ENCODE assay signal across 13 mouse cellular contexts in the genomic region with DNA sequence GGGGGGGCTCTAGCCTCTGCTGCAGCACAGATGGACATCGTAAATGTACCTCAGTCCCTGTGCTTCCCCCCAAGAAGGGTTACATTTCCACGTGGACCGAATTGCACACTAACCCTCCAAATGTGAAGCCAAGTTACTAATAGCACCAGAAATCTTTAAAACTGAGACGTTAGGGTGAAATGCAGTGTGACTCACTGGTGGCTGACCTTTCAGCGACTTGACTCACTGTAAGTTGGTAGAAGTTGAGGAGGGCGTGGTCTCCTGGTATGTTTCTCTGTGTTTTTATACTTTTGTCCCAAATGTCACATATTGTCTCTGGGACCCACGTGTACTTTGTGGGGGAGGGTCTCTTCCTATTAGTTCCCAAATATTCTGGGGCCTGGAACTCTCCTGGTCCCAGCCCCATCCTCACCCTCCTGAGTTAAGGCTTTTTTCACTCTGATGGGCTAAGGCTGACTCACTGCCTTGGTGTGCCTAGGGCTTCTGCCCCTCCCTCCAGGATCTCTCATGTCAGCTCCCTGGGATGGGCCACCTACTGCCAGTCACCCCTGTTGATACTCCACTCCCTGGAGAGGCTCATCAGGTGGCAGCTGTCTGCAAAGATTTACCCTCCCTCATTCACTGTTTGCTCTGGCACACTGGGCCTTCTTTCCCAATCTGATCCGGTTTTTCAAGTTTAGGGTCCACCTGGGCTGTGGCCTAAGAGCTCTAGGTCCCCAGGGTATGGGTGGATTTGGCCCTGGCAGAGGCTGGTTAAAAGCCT. TPM values are rescaled to one million over a fixed set of nuclear protein-coding genes. Genes with fewer than 3 reads are reported as not detected.
DNase-seq lines count a peak whose midpoint lies in the region; ATAC-seq lines count a peak whose summit lies in the region.
"Had no signal": no experiment of that assay in that cellular context is flagged by ENCODE, and none has a peak within 500 bp of the region (broad histone marks: within the 10 kb centered on the region; RNA-seq: fewer than 3 reads in every experiment).

No protein-coding gene starts in this region.

- 83% methylated on average over 8 of the region's 8 CpGs for WGBS in midbrain, embryonic 11.5 days
- 85% methylated on average over 8 of the region's 8 CpGs for WGBS in midbrain, embryonic 16.5 days
- WGBS in embryonic facial prominence, embryonic 15.5 days = 65% methylated on average over 8 of the region's 8 CpGs

- H3K9ac ChIP-seq in midbrain, embryonic 11.5 days (ENCODE audit: low read length) = no peak overlapping the region
- no peak overlapping the region for H3K9ac ChIP-seq in midbrain, embryonic 16.5 days (ENCODE audit: low read depth, low read length)
- no peak overlapping the region for H3K9ac ChIP-seq in embryonic facial prominence, embryonic 15.5 days

- H3K4me1 ChIP-seq in midbrain, embryonic 11.5 days (ENCODE audit: control insufficient read depth, insufficient read depth, low read length) = no peaks in the 10 kb centered on the region
- H3K4me1 ChIP-seq in midbrain, embryonic 16.5 days (ENCODE audit: control insufficient read depth, insufficient read depth, low read length) = peaks cover under 1% of the 10 kb centered on the region; the same call in 1 of the 2 replicates
- H3K4me1 ChIP-seq in embryonic facial prominence, embryonic 15.5 days = no peaks in the 10 kb centered on the region

- no peak overlapping the region for H3K4me3 ChIP-seq in midbrain, embryonic 11.5 days (ENCODE audit: low read depth, low read length)
- no peak overlapping the region for H3K4me3 ChIP-seq in midbrain, embryonic 16.5 days (ENCODE audit: low read depth, low read length)
- no peak overlapping the region for H3K4me3 ChIP-seq in embryonic facial prominence, embryonic 15.5 days (replicated peaks)

- H3K27ac ChIP-seq in midbrain, embryonic 11.5 days (ENCODE audit: low read depth, low read length) = no peak overlapping the region
- no peak overlapping the region for H3K27ac ChIP-seq in midbrain, embryonic 16.5 days (ENCODE audit: low read length)
- H3K27ac ChIP-seq in embryonic facial prominence, embryonic 15.5 days (replicated peaks) = peak overlapping the region; percentile 49

- no peaks in the 10 kb centered on the region for H3K9me3 ChIP-seq in midbrain, embryonic 11.5 days (ENCODE audit: control insufficient read depth, low read length)
- no peaks in the 10 kb centered on the region for H3K9me3 ChIP-seq in midbrain, embryonic 16.5 days (replicated peaks; ENCODE audit: control insufficient read depth, low read length, poor library complexity, severe bottlenecking)
- H3K9me3 ChIP-seq in embryonic facial prominence, embryonic 15.5 days (replicated peaks) = no peaks in the 10 kb centered on the region

- H3K36me3 ChIP-seq in midbrain, embryonic 11.5 days (ENCODE audit: control insufficient read depth, insufficient read depth, low read length) = peaks cover 2% of the 10 kb centered on the region; the same call in 1 of the 2 replicates
- H3K36me3 ChIP-seq in midbrain, embryonic 16.5 days (ENCODE audit: control insufficient read depth, insufficient read depth, low read length) = no peaks in the 10 kb centered on the region
- H3K36me3 ChIP-seq in embryonic facial prominence, embryonic 15.5 days = peaks cover 8% of the 10 kb centered on the region

- peak; percentile 72 for DNase-seq in midbrain, embryonic 11.5 days (ENCODE audit: low spot score, missing footprints)
- peak; percentile 65 for DNase-seq in lung, postnatal 10 days
- no peak for DNase-seq in cerebellum, postnatal 36 days
- DNase-seq in left cerebral cortex, adult 18-20 months (ENCODE audit: low spot score in 2 of 2) = no peak
- DNase-seq in thymus, postnatal 36 days = no peak
- DNase-seq: embryo, embryonic 11 days; heart, postnatal 14 days; kidney, postnatal 4 days; liver; retina, postnatal 1 day had no signal

- H3K4me2 ChIP-seq in midbrain, embryonic 11.5 days = no peak overlapping the region
- H3K4me2 ChIP-seq in midbrain, embryonic 16.5 days (ENCODE audit: low read length) = no peak overlapping the region
- H3K4me2 ChIP-seq in embryonic facial prominence, embryonic 15.5 days (replicated peaks) = no peak overlapping the region

- no peaks in the 10 kb centered on the region for H3K27me3 ChIP-seq in midbrain, embryonic 11.5 days (ENCODE audit: control insufficient read depth, insufficient read depth, low read length)
- H3K27me3 ChIP-seq in midbrain, embryonic 16.5 days (ENCODE audit: control insufficient read depth, insufficient read depth, low read depth, low read length) = no peaks in the 10 kb centered on the region
- no peaks in the 10 kb centered on the region for H3K27me3 ChIP-seq in embryonic facial prominence, embryonic 15.5 days

- ATAC-seq in midbrain, embryonic 11.5 days (ENCODE audit: low FRiP score) = no peak
- ATAC-seq in midbrain, embryonic 16.5 days = no peak
- 0 out of 2 replicates have a peak, but pooled peaks have one; percentile 52 for ATAC-seq in embryonic facial prominence, embryonic 15.5 days (ENCODE audit: insufficient number of reproducible peaks, low FRiP score, low TSS enrichment, low read depth)
- ATAC-seq in megakaryocyte, adult 5-6 weeks (ENCODE audit: poor library complexity, severe bottlenecking) = no peak

RNA-seq across cellular contexts. Expression of gene Baiap2, which starts 33.4 kb away (rescaled TPM):
- polyA plus RNA-seq in midbrain, embryonic 11.5 days (2014; fragmentation: Nextera tagmentation; extraction: Ambion mirVana) = 9.0 and 9.8 TPM in 2 replicates
- 14.7 and 15.7 TPM in 2 replicates for polyA plus RNA-seq in midbrain, embryonic 16.5 days (2015; fragmentation: Nextera tagmentation; extraction: Ambion mirVana)
- 36.8 and 42.0 TPM in 2 replicates for polyA plus RNA-seq in embryonic facial prominence, embryonic 15.5 days (2015; fragmentation: Nextera tagmentation; extraction: Ambion mirVana)
- 100 to 1,000 TPM; 220 to 272 TPM for total RNA-seq in left cerebral cortex, adult 18-20 months (2021)
- 6.2 TPM in 2 replicates for total RNA-seq in megakaryocyte, adult 5-6 weeks (2015)
- total RNA-seq in megakaryocyte, adult 5-6 weeks (2017) = 6.2 and 6.9 TPM in 2 replicates

Comparison
In these comparisons a context has a peak if more than half of its experiments do, and no peak if none do; other contexts are left out.
1. DNase-seq: peak in midbrain, embryonic 11.5 days (single experiment) and lung, postnatal 10 days (single experiment); none in cerebellum, postnatal 36 days (0 of 2), left cerebral cortex, adult 18-20 months (0 of 2) and thymus, postnatal 36 days (0 of 2).